Mouse (Mus musculus): ENCODE data around the gene Ube4a. TPM values are rescaled to one million over a fixed set of nuclear protein-coding genes. Genes with fewer than 3 reads are reported as not detected.
A peak's percentile ranks its signal among the peaks of the same experiment; 100 is the strongest.

Ube4a gene
- polyA plus RNA-seq, 1 experiment from 2014 or later = 14.3 TPM

GRCm38 (mm10) chr9:44941756-44942155 lies 23.6 kb downstream of the Ube4a start:
- Histone ChIP-seq H3K27ac (replicated peaks) (no peak overlapping the region), H3K4me2 (replicated peaks; ENCODE audit: low read depth) (no peak overlapping the region), H3K4me3 (ENCODE audit: low read depth, low read length) (no peak overlapping the region), H3K9me3 (ENCODE audit: control insufficient read depth, low read length) (no peaks in the 10 kb centered on the region), H3K4me1 (replicated peaks; ENCODE audit: control insufficient read depth, insufficient read depth) (no peaks in the 10 kb centered on the region), H3K9ac (ENCODE audit: low read length) (no peak overlapping the region), H3K36me3 (ENCODE audit: control insufficient read depth, insufficient read depth, low read length) (peaks cover 32% of the 10 kb centered on the region), H3K27me3 (ENCODE audit: control insufficient read depth, insufficient read depth, low read length) (no peaks in the 10 kb centered on the region)
- WGBS = 82% methylated on average over 4 of the region's 4 CpGs
- TF ChIP-seq CTCF (IDR thresholded peaks at IDR 0.05; ENCODE audit: low read depth) (no peak), EP300 (optimal IDR thresholded peaks at IDR 0.05) (no peak)
- no peak for ATAC-seq (ENCODE audit: low FRiP score, low TSS enrichment)
- no peak for DNase-seq (ENCODE audit: low spot score)

- H3K4me3 ChIP-seq (ENCODE audit: low read depth, low read length) = peak overlapping the region; percentile 89; the same call in 1 of the 2 replicates
- WGBS = 72% methylated on average over 2 of the region's 2 CpGs
- no peaks in the 10 kb centered on the region for H3K36me3 ChIP-seq (ENCODE audit: control insufficient read depth, insufficient read depth, low read length)
- TF ChIP-seq EP300 (optimal IDR thresholded peaks at IDR 0.05) (no peak), CTCF (IDR thresholded peaks at IDR 0.05; ENCODE audit: low read depth) (peak; percentile 30)
- peak overlapping the region; percentile 94 for H3K27ac ChIP-seq (replicated peaks)
- ATAC-seq (ENCODE audit: low FRiP score, low TSS enrichment) (no peak), DNase-seq (ENCODE audit: low spot score) (no peak)
- no peak overlapping the region for H3K9ac ChIP-seq (ENCODE audit: low read length)
- H3K4me2 ChIP-seq (replicated peaks; ENCODE audit: low read depth) = peak overlapping the region; percentile 61
- no peaks in the 10 kb centered on the region for H3K27me3 ChIP-seq (ENCODE audit: control insufficient read depth, insufficient read depth, low read length)
- H3K4me1 ChIP-seq (replicated peaks; ENCODE audit: control insufficient read depth, insufficient read depth) = no peaks in the 10 kb centered on the region
- no peaks in the 10 kb centered on the region for H3K9me3 ChIP-seq (ENCODE audit: control insufficient read depth, low read length)
Measured at GRCm38 (mm10) chr9:44921543-44921942, 43.9 kb downstream of the Ube4a start.

GRCm38 (mm10) chr9:44921123-44921468 lies 44.3 kb downstream of the Ube4a start:
- under 1% methylated on average over 8 of the region's 8 CpGs for whole genome bisulfite sequencing
- Histone ChIP-seq H3K4me2 (replicated peaks; ENCODE audit: low read depth) (peak overlapping the region; percentile 61), H3K9ac (ENCODE audit: low read length) (peak overlapping the region; percentile 98), H3K36me3 (ENCODE audit: control insufficient read depth, insufficient read depth, low read length) (no peaks in the 10 kb centered on the region), H3K27ac (replicated peaks) (peak overlapping the region; percentile 94), H3K4me1 (replicated peaks; ENCODE audit: control insufficient read depth, insufficient read depth) (no peaks in the 10 kb centered on the region), H3K27me3 (ENCODE audit: control insufficient read depth, insufficient read depth, low read length) (no peaks in the 10 kb centered on the region), H3K9me3 (ENCODE audit: control insufficient read depth, low read length) (no peaks in the 10 kb centered on the region), H3K4me3 (ENCODE audit: low read depth, low read length) (peak overlapping the region; percentile 89)
- ATAC-seq (ENCODE audit: low FRiP score, low TSS enrichment) (peak; percentile 90), DNase-seq (ENCODE audit: low spot score) (no peak)
- TF ChIP-seq EP300 (optimal IDR thresholded peaks at IDR 0.05) (no peak), CTCF (IDR thresholded peaks at IDR 0.05; ENCODE audit: low read depth) (no peak)

GRCm38 (mm10) chr9:44920374-44921122 lies 44.9 kb downstream of the Ube4a start, which contains the start of gene Atp5l:
Gene Atp5l, minus strand, starts transcription at chr9:44920742.
- peak; percentile 87 for ATAC-seq (ENCODE audit: low FRiP score, low TSS enrichment)
- H3K27me3 ChIP-seq (ENCODE audit: control insufficient read depth, insufficient read depth, low read length) = no peaks in the 10 kb centered on the region
- H3K4me1 ChIP-seq (replicated peaks; ENCODE audit: control insufficient read depth, insufficient read depth) = no peaks in the 10 kb centered on the region
- H3K4me2 ChIP-seq (replicated peaks; ENCODE audit: low read depth) = peak within 1 kb of the TSS; percentile 61
- peak within 1 kb of the TSS; percentile 89 for H3K4me3 ChIP-seq (ENCODE audit: low read depth, low read length)
- TF ChIP-seq CTCF (IDR thresholded peaks at IDR 0.05; ENCODE audit: low read depth) = no peak
- peak; percentile 98 for TF ChIP-seq EP300 (optimal IDR thresholded peaks at IDR 0.05)
- peak; percentile 85 for DNase-seq (ENCODE audit: low spot score)
- no peaks in the 10 kb centered on the region for H3K9me3 ChIP-seq (ENCODE audit: control insufficient read depth, low read length)
- H3K9ac ChIP-seq (ENCODE audit: low read length) = peak within 1 kb of the TSS; percentile 98
- under 1% methylated on average over 48 of the region's 48 CpGs for WGBS
- H3K36me3 ChIP-seq (ENCODE audit: control insufficient read depth, insufficient read depth, low read length) = no peaks in the 10 kb centered on the region
- peak within 1 kb of the TSS; percentile 94 for H3K27ac ChIP-seq (replicated peaks)

- Histone ChIP-seq H3K27ac (replicated peaks) (no peak overlapping the region; the same call in 1 of the 2 replicates), H3K4me1 (replicated peaks; ENCODE audit: control insufficient read depth, insufficient read depth) (no peaks in the 10 kb centered on the region), H3K27me3 (ENCODE audit: control insufficient read depth, insufficient read depth, low read length) (no peaks in the 10 kb centered on the region), H3K4me3 (ENCODE audit: low read depth, low read length) (peak overlapping the region; percentile 89), H3K36me3 (ENCODE audit: control insufficient read depth, insufficient read depth, low read length) (no peaks in the 10 kb centered on the region), H3K4me2 (replicated peaks; ENCODE audit: low read depth) (peak overlapping the region; percentile 61), H3K9me3 (ENCODE audit: control insufficient read depth, low read length) (no peaks in the 10 kb centered on the region), H3K9ac (ENCODE audit: low read length) (peak overlapping the region; percentile 98)
- DNase-seq (ENCODE audit: low spot score) (no peak), ATAC-seq (ENCODE audit: low FRiP score, low TSS enrichment) (no peak)
- no peak for TF ChIP-seq EP300 (optimal IDR thresholded peaks at IDR 0.05)
- no peak for TF ChIP-seq CTCF (IDR thresholded peaks at IDR 0.05; ENCODE audit: low read depth)
- 24% methylated on average over 2 of the region's 2 CpGs for WGBS
Measured at GRCm38 (mm10) chr9:44919606-44920005, 45.8 kb downstream of the Ube4a start.

GRCm38 (mm10) chr9:44916196-44916595 lies 49.2 kb downstream of the Ube4a start:
- H3K27ac ChIP-seq (replicated peaks) = no peak overlapping the region
- no peaks in the 10 kb centered on the region for H3K9me3 ChIP-seq (ENCODE audit: control insufficient read depth, low read length)
- no peak overlapping the region for H3K4me2 ChIP-seq (replicated peaks; ENCODE audit: low read depth)
- H3K9ac ChIP-seq (ENCODE audit: low read length) = no peak overlapping the region
- H3K36me3 ChIP-seq (ENCODE audit: control insufficient read depth, insufficient read depth, low read length) = peaks cover 3% of the 10 kb centered on the region; the same call in 1 of the 2 replicates
- H3K27me3 ChIP-seq (ENCODE audit: control insufficient read depth, insufficient read depth, low read length) = no peaks in the 10 kb centered on the region
- no peak overlapping the region for H3K4me3 ChIP-seq (ENCODE audit: low read depth, low read length)
- TF ChIP-seq CTCF (IDR thresholded peaks at IDR 0.05; ENCODE audit: low read depth) = peak; percentile 78
- TF ChIP-seq EP300 (optimal IDR thresholded peaks at IDR 0.05) = no peak
- no peaks in the 10 kb centered on the region for H3K4me1 ChIP-seq (replicated peaks; ENCODE audit: control insufficient read depth, insufficient read depth)
- WGBS = 36% methylated on average over 1 of the region's 1 CpGs
- peak; percentile 57 for DNase-seq (ENCODE audit: low spot score)
- no peak for ATAC-seq (ENCODE audit: low FRiP score, low TSS enrichment)
